Mouse (Mus musculus) E14TG2a.4 (cell line): ENCODE data around the gene Tmem251.

Experiments
- CTCF ChIP-seq: conservative IDR thresholded peaks from 2 replicates; pipeline ENCODE4 v1.5.1; 2014; ENCODE audit warnings: low read length
- NANOG ChIP-seq: IDR thresholded peaks from 2 replicates; pipeline ENCODE4 v1.6.1; 2014; ENCODE audit warnings: borderline replicate concordance, low read length, mixed read lengths
- POU5F1 ChIP-seq: IDR thresholded peaks from 2 replicates; pipeline ENCODE4 v1.6.1; 2014; ENCODE audit warnings: low read length, borderline replicate concordance

GRCm38 (mm10) chr12:102700453-102700852 is 43.1 kb upstream of the Tmem251 start:
- TF ChIP-seq CTCF = no peak
- no peak for TF ChIP-seq POU5F1
- no peak for TF ChIP-seq NANOG
